11 mouse cellular contexts compared by ENCODE assay signal in genomic region chr8:121438111-121438510, GRCm38 (mm10).
DNase-seq lines count a peak whose midpoint lies in the region; ATAC-seq lines count a peak whose summit lies in the region.
"Had no signal": no experiment of that assay in that cellular context is flagged by ENCODE, and none has a peak within 500 bp of the region (broad histone marks: within the 10 kb centered on the region; RNA-seq: fewer than 3 reads in every experiment).

No protein-coding gene starts in this region.

- no peaks in the 10 kb centered on the region for H3K36me3 ChIP-seq in heart, embryonic 12.5 days
- H3K36me3 ChIP-seq in neural tube, embryonic 11.5 days (ENCODE audit: control insufficient read depth, insufficient read depth, low read length) = no peaks in the 10 kb centered on the region
- H3K36me3 ChIP-seq in neural tube, embryonic 15.5 days = no peaks in the 10 kb centered on the region
- H3K36me3 ChIP-seq: neural tube, embryonic 12.5 days had no signal

- H3K4me3 ChIP-seq in heart, embryonic 12.5 days = no peak overlapping the region
- H3K4me3 ChIP-seq in neural tube, embryonic 11.5 days (ENCODE audit: low read depth, low read length) = no peak overlapping the region
- H3K4me3 ChIP-seq in neural tube, embryonic 15.5 days (replicated peaks) = no peak overlapping the region
- H3K4me3 ChIP-seq: neural tube, embryonic 12.5 days had no signal

- peak; percentile 59 to 61 for DNase-seq in heart, postnatal 10 days
- DNase-seq in neural tube, embryonic 11.5 days (ENCODE audit: low spot score) = peak; percentile 30
- peak; percentile 52 to 53 for DNase-seq in cerebellum, postnatal 36 days
- no peak for DNase-seq in right cerebral cortex, postnatal 36 days (ENCODE audit: low spot score in 2 of 2)
- DNase-seq in gastrocnemius, postnatal 36 days = no peak
- no peak for DNase-seq in adrenal gland, adult 2 months
- DNase-seq: kidney, postnatal 36 days had no signal

- H3K27me3 ChIP-seq in heart, embryonic 12.5 days (replicated peaks) = peaks cover 8% of the 10 kb centered on the region; the same call in 1 of the 2 replicates
- no peaks in the 10 kb centered on the region for H3K27me3 ChIP-seq in neural tube, embryonic 11.5 days (ENCODE audit: control insufficient read depth, insufficient read depth, low read length)
- no peaks in the 10 kb centered on the region for H3K27me3 ChIP-seq in neural tube, embryonic 15.5 days (replicated peaks)
- H3K27me3 ChIP-seq: neural tube, embryonic 12.5 days had no signal

- peaks cover 15% of the 10 kb centered on the region for H3K4me1 ChIP-seq in heart, embryonic 12.5 days (replicated peaks)
- H3K4me1 ChIP-seq in neural tube, embryonic 11.5 days (ENCODE audit: control insufficient read depth, insufficient read depth, low read length) = peaks cover 3% of the 10 kb centered on the region; the same call in 1 of the 2 replicates
- H3K4me1 ChIP-seq in neural tube, embryonic 15.5 days = peaks cover 7% of the 10 kb centered on the region

- no peak for ATAC-seq in heart, embryonic 12.5 days (ENCODE audit: insufficient number of reproducible peaks, low FRiP score)
- ATAC-seq in neural tube, embryonic 11.5 days (ENCODE audit: insufficient read depth, low FRiP score, low TSS enrichment) = no peak
- ATAC-seq in neural tube, embryonic 15.5 days (ENCODE audit: low FRiP score) = no peak

- 50% methylated on average over 6 of the region's 6 CpGs for WGBS in heart, embryonic 12.5 days
- 32% methylated on average over 6 of the region's 6 CpGs for WGBS in neural tube, embryonic 11.5 days
- 28% methylated on average over 6 of the region's 6 CpGs for WGBS in neural tube, embryonic 15.5 days

- H3K9me3 ChIP-seq in heart, embryonic 12.5 days (replicated peaks) = peaks cover 3% of the 10 kb centered on the region; the same call in 1 of the 2 replicates
- no peaks in the 10 kb centered on the region for H3K9me3 ChIP-seq in neural tube, embryonic 11.5 days (ENCODE audit: control insufficient read depth, low read length)
- H3K9me3 ChIP-seq in neural tube, embryonic 15.5 days (replicated peaks) = no peaks in the 10 kb centered on the region
- H3K9me3 ChIP-seq: neural tube, embryonic 12.5 days had no signal

- H3K4me2 ChIP-seq in heart, embryonic 12.5 days = no peak overlapping the region
- H3K4me2 ChIP-seq in neural tube, embryonic 11.5 days (ENCODE audit: low read depth) = no peak overlapping the region
- H3K4me2 ChIP-seq in neural tube, embryonic 15.5 days = no peak overlapping the region
- H3K4me2 ChIP-seq: neural tube, embryonic 12.5 days had no signal

- no peak overlapping the region for H3K9ac ChIP-seq in heart, embryonic 12.5 days
- H3K9ac ChIP-seq in neural tube, embryonic 11.5 days (ENCODE audit: low read length) = 0 out of 2 replicates have a peak overlapping the region, but pooled peaks have one; percentile 9
- no peak overlapping the region for H3K9ac ChIP-seq in neural tube, embryonic 15.5 days (replicated peaks)
- H3K9ac ChIP-seq: liver, embryonic 14.5 days; neural tube, embryonic 12.5 days had no signal

- no peak overlapping the region for H3K27ac ChIP-seq in heart, embryonic 12.5 days (ENCODE audit: poor library complexity, severe bottlenecking)
- H3K27ac ChIP-seq in neural tube, embryonic 11.5 days (ENCODE audit: low read depth, low read length) = no peak overlapping the region
- H3K27ac ChIP-seq in neural tube, embryonic 15.5 days (replicated peaks) = no peak overlapping the region
- H3K27ac ChIP-seq: liver, embryonic 14.5 days; neural tube, embryonic 12.5 days had no signal

- intact Hi-C loops in heart, postnatal 10 days (cut with DNase I) = no loop called here
- intact Hi-C loops in gastrocnemius, postnatal 36 days (cut with DNase I) = no loop called here

Comparison
In these comparisons a context has a peak if more than half of its experiments do, and no peak if none do; other contexts are left out.
1. DNase-seq: peak in heart, postnatal 10 days (2 of 2), neural tube, embryonic 11.5 days (single experiment) and cerebellum, postnatal 36 days (2 of 2); none in right cerebral cortex, postnatal 36 days (0 of 2), gastrocnemius, postnatal 36 days (0 of 2) and adrenal gland, adult 2 months (single experiment).